Mouse (Mus musculus) stomach, postnatal 0 days (tissue): Measurements from ENCODE around the gene Arrdc5. TPM values are rescaled to one million over a fixed set of nuclear protein-coding genes. Genes with fewer than 3 reads are reported as not detected.

ENCODE experiments used
- ATAC-seq: fragments of 200-750 bp; cut with Nextera tagmentation; 2 replicates; pipeline ENCODE4 v1.8.0; 2017; ENCODE audit not compliant: low FRiP score, low TSS enrichment
- DNase-seq: peaks from one replicate; pipeline ENCODE4 v3.0.0-alpha.2; 2016; ENCODE audit warnings: low spot score
- H3K27ac ChIP-seq: fragments of 300-500 bp; sonication (generic); replicated peaks from 2 replicates; pipeline ENCODE4 v1.5.1; 2014; ENCODE audit warnings: mild to moderate bottlenecking, control low read depth
- H3K27me3 ChIP-seq: fragments of 300-500 bp; sonication (generic); 2 replicates; pipeline ENCODE4 v1.6.1; 2014; ENCODE audit warnings: low read length; ENCODE audit not compliant: control insufficient read depth, insufficient read depth
- H3K36me3 ChIP-seq: fragments of 300-500 bp; sonication (generic); 2 replicates; pipeline ENCODE4 v1.6.1; 2014; ENCODE audit warnings: low read length, mixed read lengths; ENCODE audit not compliant: control insufficient read depth, insufficient read depth
- H3K4me1 ChIP-seq: fragments of 300-500 bp; sonication (generic); replicated peaks from 2 replicates; pipeline ENCODE4 v1.6.1; 2014; ENCODE audit warnings: antibody characterized with exemption; ENCODE audit not compliant: control insufficient read depth, insufficient read depth
- H3K4me2 ChIP-seq: fragments of 300-500 bp; sonication (generic); replicated peaks from 2 replicates; pipeline ENCODE4 v1.6.1; 2014; ENCODE audit warnings: low read depth, mild to moderate bottlenecking, control low read depth, moderate library complexity
- H3K4me3 ChIP-seq: fragments of 300-500 bp; sonication (generic); 2 replicates; pipeline ENCODE4 v1.5.1; 2014; ENCODE audit warnings: low read depth, low read length, control low read depth
- H3K9ac ChIP-seq: fragments of 300-500 bp; sonication (generic); 2 replicates; pipeline ENCODE4 v1.6.1; 2014; ENCODE audit warnings: mild to moderate bottlenecking, low read length, control low read depth, mixed read lengths
- H3K9me3 ChIP-seq: fragments of 300-500 bp; sonication (generic); 2 replicates; pipeline ENCODE4 v1.6.1; 2016; ENCODE audit warnings: low read length; ENCODE audit not compliant: control insufficient read depth
- CTCF ChIP-seq: IDR thresholded peaks from 2 replicates; pipeline ENCODE4 v1.5.1; 2016; ENCODE audit warnings: antibody characterized with exemption, low read depth, mild to moderate bottlenecking, moderate library complexity
- EP300 ChIP-seq: optimal IDR thresholded peaks from 2 replicates; pipeline ENCODE3; 2016; ENCODE audit warnings: antibody characterized with exemption
- WGBS: fragments of 180-500 bp; shearing (Covaris S2); extraction: QIAGEN DNeasy Blood & Tissue Kit; methylation state at CpG from one replicate; pipeline ENCODE4 v1.1.7; 2014; 5-methylcytosine and 5-hydroxymethylcytosine counted together
- polyA plus RNA-seq: library from polyadenylated mRNA; unstranded; fragments of >200 nt; fragmentation: Nextera tagmentation; extraction: Ambion mirVana; gene quantifications from 2 replicates; pipeline ENCODE4 v1.2.1, GENCODE M21; 2015

Gene Arrdc5
- polyA plus RNA-seq, 1 experiment from 2014 or later, result not detected

DNA sequence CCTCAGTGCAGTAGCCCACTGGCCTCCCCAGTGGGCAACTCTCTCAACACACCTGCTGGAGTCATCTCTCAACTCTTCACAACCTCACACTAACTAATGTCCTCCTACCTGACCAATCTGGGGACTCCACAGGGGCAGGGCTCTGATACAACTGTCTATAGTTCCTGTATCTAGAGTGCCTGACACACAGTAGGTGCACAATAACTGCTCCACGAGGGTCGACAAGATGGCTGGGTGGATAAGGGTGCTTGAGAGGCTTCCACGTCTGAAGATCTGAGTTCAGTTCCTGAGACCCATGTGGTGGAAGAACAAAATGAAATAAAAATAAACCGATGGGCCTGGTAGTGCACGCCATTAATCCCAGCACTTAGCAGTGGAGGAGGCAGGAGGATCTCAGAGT, 26.1 kb downstream of the Arrdc5 start:
- peaks cover 8% of the 10 kb centered on the region; the same call in 1 of the 2 replicates for H3K36me3 ChIP-seq
- no peak overlapping the region for H3K27ac ChIP-seq
- no peaks in the 10 kb centered on the region for H3K9me3 ChIP-seq
- no peaks in the 10 kb centered on the region for H3K27me3 ChIP-seq
- no peak for ATAC-seq
- no peak overlapping the region for H3K9ac ChIP-seq
- H3K4me2 ChIP-seq, result no peak overlapping the region
- 87% methylated on average over 5 of the region's 5 CpGs for WGBS
- no peak for DNase-seq
- no peak for TF ChIP-seq EP300
- TF ChIP-seq CTCF, result no peak
- H3K4me1 ChIP-seq, result peaks cover 4% of the 10 kb centered on the region
- no peak overlapping the region for H3K4me3 ChIP-seq

GRCm38 (mm10) chr17:56273482-56273881, 26.6 kb downstream of the Arrdc5 start:
- ATAC-seq (no peak), DNase-seq (no peak)
- Histone ChIP-seq H3K27me3 (no peaks in the 10 kb centered on the region), H3K9me3 (no peaks in the 10 kb centered on the region), H3K4me2 (no peak overlapping the region), H3K4me3 (no peak overlapping the region), H3K4me1 (peaks cover 4% of the 10 kb centered on the region), H3K36me3 (peaks cover 8% of the 10 kb centered on the region; the same call in 1 of the 2 replicates), H3K27ac (no peak overlapping the region; the same call in 1 of the 2 replicates), H3K9ac (0 out of 2 replicates have a peak overlapping the region, but pooled peaks have one; percentile 23)
- WGBS, result 84% methylated on average over 7 of the region's 7 CpGs
- TF ChIP-seq EP300 (no peak), CTCF (no peak)

- ATAC-seq (no peak), DNase-seq (peak; percentile 82)
- Histone ChIP-seq H3K4me3 (no peak overlapping the region), H3K4me1 (peaks cover 4% of the 10 kb centered on the region), H3K9me3 (no peaks in the 10 kb centered on the region), H3K27me3 (no peaks in the 10 kb centered on the region), H3K27ac (peak overlapping the region; percentile 13; the same call in 1 of the 2 replicates), H3K4me2 (no peak overlapping the region), H3K9ac (no peak overlapping the region), H3K36me3 (peaks cover 8% of the 10 kb centered on the region; the same call in 1 of the 2 replicates)
- 54% methylated on average over 3 of the region's 3 CpGs for WGBS
- TF ChIP-seq CTCF, result no peak
- TF ChIP-seq EP300, result no peak
Measured at GRCm38 (mm10) chr17:56272644-56273043, 27.4 kb downstream of the Arrdc5 start.

DNA sequence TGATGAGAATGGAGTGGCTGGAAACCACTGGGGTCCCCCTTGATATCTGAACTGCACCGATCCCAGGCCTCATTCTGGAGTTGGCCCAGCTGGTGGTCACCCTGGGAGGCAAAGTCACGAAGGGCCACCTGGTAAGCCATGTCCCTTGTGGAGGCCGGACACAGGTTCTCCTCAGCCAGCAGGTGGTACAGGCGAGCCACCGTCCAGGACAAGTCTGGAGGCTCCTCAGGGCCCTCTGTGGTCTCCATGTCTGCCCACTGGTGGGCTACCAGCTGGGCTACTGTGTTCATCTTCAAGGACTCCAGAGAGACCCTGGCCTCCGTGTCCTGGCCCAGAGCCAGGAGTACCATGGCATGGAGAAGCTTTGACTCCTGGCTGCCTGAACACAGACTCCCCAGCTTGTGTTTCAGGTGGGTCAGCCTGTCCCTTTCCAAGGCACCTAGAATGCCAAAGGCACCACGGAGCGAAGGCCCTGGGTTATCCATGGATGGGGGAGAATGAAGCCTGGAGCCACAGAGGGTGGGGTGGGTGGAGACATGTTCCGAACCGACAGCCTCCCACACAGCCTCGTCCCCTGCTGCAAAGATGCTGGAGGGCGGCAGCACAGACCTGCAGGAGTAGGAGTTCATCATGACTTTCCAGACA, 28.4 kb downstream of the Arrdc5 start:
- Histone ChIP-seq H3K4me3 (no peak overlapping the region), H3K36me3 (peaks cover 8% of the 10 kb centered on the region; the same call in 1 of the 2 replicates), H3K9ac (no peak overlapping the region), H3K4me2 (no peak overlapping the region), H3K4me1 (peaks cover 4% of the 10 kb centered on the region), H3K9me3 (no peaks in the 10 kb centered on the region), H3K27ac (no peak overlapping the region; the same call in 1 of the 2 replicates), H3K27me3 (no peaks in the 10 kb centered on the region)
- TF ChIP-seq EP300 (no peak), CTCF (peak; percentile 28; the same call in 1 of the 2 replicates)
- DNase-seq (no peak), ATAC-seq (no peak)
- WGBS, result 80% methylated on average over 12 of the region's 12 CpGs

- peak overlapping the region; percentile 38; the same call in 1 of the 2 replicates for H3K9ac ChIP-seq
- WGBS, result 71% methylated on average over 3 of the region's 3 CpGs
- peak overlapping the region; percentile 76 for H3K27ac ChIP-seq
- DNase-seq (peak; percentile 13), ATAC-seq (no peak)
- H3K4me2 ChIP-seq, result peak overlapping the region; percentile 47
- H3K4me1 ChIP-seq, result peaks cover 4% of the 10 kb centered on the region
- H3K27me3 ChIP-seq, result no peaks in the 10 kb centered on the region
- H3K4me3 ChIP-seq, result peak overlapping the region; percentile 31; the same call in 1 of the 2 replicates
- no peak for TF ChIP-seq EP300
- peaks cover 8% of the 10 kb centered on the region; the same call in 1 of the 2 replicates for H3K36me3 ChIP-seq
- H3K9me3 ChIP-seq, result no peaks in the 10 kb centered on the region
Measured at GRCm38 (mm10) chr17:56269741-56270140, 30.3 kb downstream of the Arrdc5 start.

DNA sequence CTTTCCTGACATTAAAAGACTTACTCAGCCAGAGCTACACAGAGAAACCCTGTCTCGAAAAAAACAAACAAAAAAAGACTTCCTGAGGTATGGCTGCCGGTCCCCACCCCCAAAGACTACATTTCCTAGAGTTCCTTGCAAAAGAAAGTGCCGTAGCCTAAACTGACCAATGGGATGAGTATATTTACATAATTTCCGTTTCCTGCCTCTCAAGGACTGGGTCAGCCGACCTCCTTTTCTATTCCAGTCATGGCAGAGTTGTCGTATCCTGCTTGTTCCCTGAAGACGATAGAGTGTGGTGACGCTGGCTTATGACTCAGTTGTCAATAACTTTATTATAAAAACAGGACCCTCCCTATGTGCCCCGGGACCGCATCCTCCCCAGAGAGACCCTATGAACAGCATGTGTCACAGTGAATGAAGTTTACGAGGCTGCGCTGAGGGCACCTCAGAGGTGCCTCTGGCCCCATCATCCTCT, 30.9 kb downstream of the Arrdc5 start:
- DNase-seq (peak; percentile 64), ATAC-seq (peak; percentile 85)
- H3K27me3 ChIP-seq, result no peaks in the 10 kb centered on the region
- TF ChIP-seq EP300, result peak; percentile 69
- no peak for TF ChIP-seq CTCF
- H3K9me3 ChIP-seq, result no peaks in the 10 kb centered on the region
- 12% methylated on average over 12 of the region's 12 CpGs for WGBS
- H3K27ac ChIP-seq, result peak overlapping the region; percentile 76
- H3K4me1 ChIP-seq, result peaks cover 4% of the 10 kb centered on the region
- peak overlapping the region; percentile 31 for H3K4me3 ChIP-seq
- H3K9ac ChIP-seq, result peak overlapping the region; percentile 38
- H3K36me3 ChIP-seq, result peaks cover 8% of the 10 kb centered on the region; the same call in 1 of the 2 replicates
- peak overlapping the region; percentile 47 for H3K4me2 ChIP-seq
